Mouse (Mus musculus) megakaryocyte, embryonic 14.5 days (primary cell): ENCODE measurements around the gene Gm20388.

Experiments
- FLI1 ChIP-seq: IDR thresholded peaks from 2 replicates; pipeline ENCODE4 v1.6.1; 2012; ENCODE audit warnings: low read length, inconsistent platforms, mixed read lengths
- GATA1 ChIP-seq: IDR thresholded peaks from 3 replicates; pipeline ENCODE4 v1.6.1; 2012; ENCODE audit warnings: mixed read lengths, low read length, inconsistent platforms, borderline replicate concordance

DNA sequence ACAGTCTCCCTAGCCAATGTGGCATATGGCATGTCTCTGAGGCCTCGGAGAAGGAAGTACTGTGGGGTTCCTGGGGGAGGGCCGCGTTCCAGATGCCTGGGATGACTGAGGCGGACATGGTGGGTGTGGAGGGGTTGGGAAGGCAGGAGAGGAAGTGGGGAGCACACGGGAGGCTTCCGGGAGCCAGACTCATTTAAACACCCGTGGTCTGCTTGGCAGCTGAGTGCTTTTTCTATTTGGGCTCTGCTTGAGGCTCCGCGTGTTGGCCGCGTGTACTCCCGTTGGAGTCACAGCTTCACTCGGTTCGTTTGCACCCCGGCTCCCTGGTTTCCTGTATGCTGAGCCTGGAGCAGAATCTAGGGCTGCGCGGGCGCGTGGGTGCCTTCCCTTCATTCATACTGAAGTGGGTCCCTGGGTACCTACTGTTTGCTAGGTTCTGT lies 357.9 kb downstream of the Gm20388 start:
- TF ChIP-seq GATA1, result no peak
- no peak for TF ChIP-seq FLI1
